Mouse (Mus musculus): ENCODE data around the gene Edaradd. TPM values are rescaled to one million over a fixed set of nuclear protein-coding genes. Genes with fewer than 3 reads are reported as not detected.
A peak's percentile ranks its signal among the peaks of the same experiment; 100 is the strongest.

Edaradd gene
- polyA plus RNA-seq, 1 experiment from 2014 or later: 0.33 TPM

DNA sequence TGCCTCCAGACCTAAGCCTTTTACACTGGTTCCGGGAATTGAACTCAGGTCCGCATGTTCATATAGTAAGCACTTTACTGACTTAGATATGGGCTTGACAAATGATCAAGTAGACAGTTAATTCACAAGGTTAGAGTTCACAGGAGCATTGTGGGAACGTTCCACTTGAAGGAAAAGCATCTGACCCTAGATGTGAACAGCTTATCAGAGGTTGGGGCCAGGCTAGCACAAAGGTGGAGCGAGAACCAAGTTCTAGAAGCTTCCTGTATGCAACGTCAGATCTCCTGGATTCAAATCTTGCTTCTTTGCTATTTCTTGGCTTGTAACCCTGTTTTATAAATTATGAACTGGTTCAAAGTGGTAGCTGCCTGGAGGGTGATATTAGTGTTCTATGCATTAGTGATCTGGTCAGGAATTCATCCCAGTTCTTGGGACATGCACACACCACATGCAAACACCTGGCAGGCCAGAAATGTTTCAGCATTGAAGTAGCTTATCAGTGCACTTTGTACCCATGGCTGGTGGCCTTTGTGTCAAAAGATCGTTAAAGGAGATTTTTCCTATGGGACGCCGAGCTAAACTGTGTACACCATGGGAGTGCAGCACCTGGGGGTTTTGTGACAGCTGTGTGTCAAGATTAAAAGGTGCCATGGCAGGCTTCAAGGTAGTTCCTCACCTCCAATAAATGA lies 23.8 kb upstream of the Edaradd start:
- Histone ChIP-seq H3K27ac (no peak overlapping the region), H3K4me3 (no peak overlapping the region), H3K27me3 (peaks cover 4% of the 10 kb centered on the region; the same call in 1 of the 2 replicates), H3K4me1 (replicated peaks) (peaks cover 11% of the 10 kb centered on the region), H3K36me3 (no peaks in the 10 kb centered on the region), H3K9ac (no peak overlapping the region), H3K4me2 (no peak overlapping the region), H3K9me3 (replicated peaks) (no peaks in the 10 kb centered on the region)
- no peak for ATAC-seq (replicated peaks; ENCODE audit: insufficient number of reproducible peaks, insufficient read depth, low FRiP score, low read depth)
- WGBS: 76% methylated on average over 8 of the region's 8 CpGs

DNA sequence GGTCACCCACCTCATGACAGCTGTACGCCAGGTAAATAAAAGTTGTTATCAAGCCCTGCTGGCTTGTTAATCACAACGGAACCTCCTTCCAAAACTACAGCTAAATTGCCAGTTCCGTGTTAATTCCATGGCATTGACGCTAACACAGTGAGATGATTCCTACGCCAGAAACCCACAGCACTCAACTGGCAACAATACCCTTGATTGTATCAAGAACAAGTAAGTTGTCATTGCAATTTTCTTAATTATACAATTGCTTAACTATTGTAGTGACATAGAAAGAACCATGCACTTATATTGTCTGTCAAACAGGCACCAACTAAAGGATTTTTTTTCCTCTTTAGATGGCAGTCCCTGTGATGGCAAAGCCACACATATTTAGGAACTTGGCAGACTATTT lies 23.0 kb upstream of the Edaradd start:
- Histone ChIP-seq H3K4me1 (replicated peaks) (peaks cover 11% of the 10 kb centered on the region), H3K4me3 (no peak overlapping the region), H3K9me3 (replicated peaks) (no peaks in the 10 kb centered on the region), H3K4me2 (no peak overlapping the region), H3K36me3 (no peaks in the 10 kb centered on the region), H3K9ac (no peak overlapping the region), H3K27ac (no peak overlapping the region), H3K27me3 (peaks cover 4% of the 10 kb centered on the region; the same call in 1 of the 2 replicates)
- 62% methylated on average over 5 of the region's 5 CpGs for WGBS
- ATAC-seq (replicated peaks; ENCODE audit: insufficient number of reproducible peaks, insufficient read depth, low FRiP score, low read depth): no peak

DNA sequence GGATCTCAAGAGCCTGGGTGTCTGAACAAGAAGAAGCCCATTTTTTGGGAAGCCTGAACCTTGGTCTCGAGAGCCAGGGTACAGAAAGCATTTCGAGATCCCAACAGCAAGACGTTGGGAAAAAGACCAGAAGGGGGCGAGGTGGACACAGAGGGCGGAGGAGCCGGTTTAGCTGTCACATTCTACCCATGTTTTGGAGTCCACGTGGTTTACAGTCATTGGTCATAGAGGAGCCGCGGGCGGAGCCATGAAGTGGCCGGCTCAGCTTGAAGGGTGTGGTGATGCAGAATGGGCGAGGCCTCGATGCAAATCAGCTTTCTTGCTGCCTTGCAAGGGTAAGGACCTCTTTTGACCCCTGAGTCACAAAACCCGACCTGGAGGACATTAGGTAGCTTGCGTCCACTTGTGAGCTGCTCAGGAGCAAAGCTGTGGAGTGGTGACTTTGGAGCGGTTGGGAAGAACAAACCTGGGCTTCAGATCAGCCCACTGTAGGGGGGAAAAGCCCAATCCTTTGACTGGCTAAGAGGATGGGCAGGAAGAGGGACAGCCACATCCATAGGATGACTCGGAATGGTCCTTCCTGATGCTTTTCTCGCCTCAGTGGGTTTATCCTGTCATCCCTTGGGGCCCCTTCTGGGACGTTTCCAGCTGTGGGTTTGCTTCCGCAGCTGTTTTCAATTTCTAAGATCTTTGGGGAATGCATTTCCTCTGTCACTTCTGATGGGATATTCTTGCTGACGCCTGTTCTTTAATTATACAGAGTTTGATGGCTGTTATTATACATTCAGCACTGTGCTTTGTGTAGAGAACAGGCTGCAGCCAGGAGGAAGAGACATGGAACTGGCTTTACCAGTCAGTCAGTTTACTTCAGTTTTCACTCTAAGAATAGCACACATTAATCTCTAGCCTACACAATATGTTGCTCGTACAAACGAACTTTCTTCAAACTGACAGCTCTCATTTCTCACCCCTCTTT lies 22.1 kb upstream of the Edaradd start:
- H3K4me1 ChIP-seq (replicated peaks): peaks cover 11% of the 10 kb centered on the region
- no peaks in the 10 kb centered on the region for H3K36me3 ChIP-seq
- 8% methylated on average over 23 of the region's 23 CpGs for WGBS
- H3K4me3 ChIP-seq: peak overlapping the region; percentile 3
- peak; percentile 66; the same call in 1 of the 2 replicates for ATAC-seq (replicated peaks; ENCODE audit: insufficient number of reproducible peaks, insufficient read depth, low FRiP score, low read depth)
- H3K27ac ChIP-seq: no peak overlapping the region
- H3K9me3 ChIP-seq (replicated peaks): no peaks in the 10 kb centered on the region
- peaks cover 4% of the 10 kb centered on the region; the same call in 1 of the 2 replicates for H3K27me3 ChIP-seq
- H3K9ac ChIP-seq: no peak overlapping the region
- peak overlapping the region; percentile 54 for H3K4me2 ChIP-seq

DNA sequence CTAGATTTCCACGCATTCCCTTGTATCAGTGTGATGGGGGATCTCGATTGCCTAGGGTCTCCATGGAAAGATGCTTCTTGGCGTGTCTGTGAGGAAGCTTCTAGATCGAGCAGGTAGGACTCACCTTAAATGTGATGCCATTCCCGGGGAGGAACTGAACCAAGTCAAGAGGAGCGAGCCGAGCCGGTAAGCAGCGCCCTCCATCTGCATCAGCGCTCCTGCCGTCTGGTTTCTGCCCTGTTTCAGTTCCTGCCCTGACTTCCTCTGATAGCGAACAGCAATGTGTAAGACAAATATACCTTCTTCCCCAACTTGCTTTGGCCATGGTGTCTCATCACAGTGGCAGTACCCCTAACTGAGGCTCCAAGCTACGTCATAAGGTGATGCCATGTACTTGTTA lies 19.9 kb upstream of the Edaradd start:
- 57% methylated on average over 13 of the region's 13 CpGs for WGBS
- no peak for ATAC-seq (replicated peaks; ENCODE audit: insufficient number of reproducible peaks, insufficient read depth, low FRiP score, low read depth)

DNA sequence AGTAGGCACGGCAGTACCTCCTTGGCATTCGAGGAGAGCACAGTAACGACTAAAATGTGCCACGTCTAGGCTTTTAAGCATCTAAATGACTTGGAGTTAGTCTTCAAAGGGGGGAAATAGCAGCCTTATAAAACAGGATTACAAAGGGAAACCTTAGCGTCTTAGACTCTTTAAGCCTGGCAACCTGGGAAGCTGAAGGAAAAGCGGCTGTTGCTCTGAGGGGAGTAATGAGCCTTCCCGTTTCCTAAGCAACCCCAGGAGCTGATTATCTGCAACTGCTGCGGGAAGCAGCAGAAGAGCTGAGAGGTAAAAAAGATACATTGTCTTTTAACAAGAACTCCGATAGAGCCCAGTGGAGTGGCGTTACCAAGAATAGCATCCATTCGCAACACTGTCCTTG lies 19.5 kb upstream of the Edaradd start:
- Histone ChIP-seq H3K27me3 (peaks cover 4% of the 10 kb centered on the region; the same call in 1 of the 2 replicates), H3K36me3 (no peaks in the 10 kb centered on the region), H3K4me2 (no peak overlapping the region), H3K4me3 (no peak overlapping the region), H3K9ac (no peak overlapping the region), H3K9me3 (replicated peaks) (no peaks in the 10 kb centered on the region), H3K4me1 (replicated peaks) (peaks cover 11% of the 10 kb centered on the region), H3K27ac (no peak overlapping the region)
- ATAC-seq (replicated peaks; ENCODE audit: insufficient number of reproducible peaks, insufficient read depth, low FRiP score, low read depth): no peak
- WGBS: 35% methylated on average over 11 of the region's 11 CpGs

More for the DNA sequence above, 19.9 kb upstream of the Edaradd start:
- Histone ChIP-seq H3K36me3 (no peaks in the 10 kb centered on the region), H3K4me3 (no peak overlapping the region), H3K9ac (no peak overlapping the region), H3K27ac (no peak overlapping the region), H3K4me1 (replicated peaks) (peaks cover 11% of the 10 kb centered on the region), H3K9me3 (replicated peaks) (no peaks in the 10 kb centered on the region), H3K4me2 (no peak overlapping the region), H3K27me3 (peaks cover 4% of the 10 kb centered on the region; the same call in 1 of the 2 replicates)

DNA sequence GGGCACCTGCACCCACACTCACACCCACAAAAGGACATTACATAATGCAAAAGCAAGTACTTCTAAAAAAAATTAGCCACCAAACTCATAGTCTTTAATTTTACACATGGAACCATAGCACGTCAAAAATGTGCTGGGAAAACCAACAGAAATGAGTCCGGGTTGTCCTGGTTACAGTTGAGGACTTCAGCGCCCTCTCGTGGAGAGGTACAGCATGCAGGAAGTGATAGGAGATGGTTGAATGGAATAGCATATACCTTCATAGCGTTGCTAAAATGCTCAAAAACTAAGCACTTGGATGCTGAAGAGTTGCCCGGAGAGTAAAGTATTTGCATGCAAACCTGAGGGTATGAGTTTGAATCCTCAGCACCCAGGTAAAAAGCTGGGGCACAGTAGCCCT lies 17.7 kb upstream of the Edaradd start:
- Histone ChIP-seq H3K27me3 (peaks cover 4% of the 10 kb centered on the region; the same call in 1 of the 2 replicates), H3K4me1 (replicated peaks) (peaks cover 11% of the 10 kb centered on the region), H3K4me2 (no peak overlapping the region), H3K9ac (no peak overlapping the region), H3K27ac (no peak overlapping the region), H3K36me3 (no peaks in the 10 kb centered on the region), H3K4me3 (no peak overlapping the region), H3K9me3 (replicated peaks) (no peaks in the 10 kb centered on the region)
- ATAC-seq (replicated peaks; ENCODE audit: insufficient number of reproducible peaks, insufficient read depth, low FRiP score, low read depth): no peak
- WGBS: 70% methylated on average over 6 of the region's 6 CpGs

DNA sequence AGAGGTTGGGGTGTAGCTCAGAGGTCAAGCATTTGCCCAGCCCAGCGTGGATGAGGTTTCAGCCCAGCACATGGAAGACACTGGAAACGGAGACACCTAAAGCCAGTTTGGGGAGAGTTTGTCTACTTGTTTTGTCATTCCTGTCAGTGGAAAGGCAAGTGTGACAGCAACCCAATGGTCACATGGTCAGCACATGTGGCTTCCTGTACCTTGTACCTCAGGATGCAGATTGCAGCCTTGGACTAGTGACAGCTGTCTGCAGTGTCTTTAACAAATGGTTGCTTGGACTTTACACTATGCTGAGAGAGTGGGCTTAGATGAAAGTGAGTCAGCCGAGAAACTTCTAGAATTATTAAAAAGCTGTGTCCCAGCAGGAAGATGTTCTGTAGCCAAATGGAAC lies 14.4 kb upstream of the Edaradd start:
- ATAC-seq (replicated peaks; ENCODE audit: insufficient number of reproducible peaks, insufficient read depth, low FRiP score, low read depth): no peak
- no peak overlapping the region for H3K9ac ChIP-seq
- WGBS: 70% methylated on average over 3 of the region's 3 CpGs
- no peaks in the 10 kb centered on the region for H3K36me3 ChIP-seq
- H3K4me1 ChIP-seq (replicated peaks): no peaks in the 10 kb centered on the region
- no peak overlapping the region for H3K4me2 ChIP-seq
- H3K27me3 ChIP-seq: no peaks in the 10 kb centered on the region
- no peaks in the 10 kb centered on the region for H3K9me3 ChIP-seq (replicated peaks)
- no peak overlapping the region for H3K27ac ChIP-seq
- no peak overlapping the region for H3K4me3 ChIP-seq

DNA sequence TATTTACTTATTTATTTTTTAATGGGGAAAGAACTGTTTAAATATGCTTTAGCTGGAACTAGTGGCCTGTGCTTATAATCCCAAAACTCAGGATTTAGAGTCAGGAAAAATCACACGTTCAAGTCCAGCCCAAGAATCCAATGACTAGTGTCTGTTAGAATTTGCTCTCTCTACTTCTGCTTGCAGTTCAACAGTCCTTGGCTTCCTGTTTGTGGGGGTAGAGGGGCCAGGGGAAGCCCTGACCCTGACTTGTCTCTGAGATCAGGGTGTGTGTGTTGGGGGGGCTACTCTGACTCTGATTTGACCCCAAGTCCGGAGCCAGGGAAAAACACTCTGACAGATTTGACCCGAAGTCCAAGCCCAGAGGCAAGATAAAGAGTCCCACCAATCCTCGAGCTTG lies 5.4 kb upstream of the Edaradd start:
- Histone ChIP-seq H3K4me2 (no peak overlapping the region), H3K27ac (no peak overlapping the region), H3K36me3 (no peaks in the 10 kb centered on the region), H3K4me1 (replicated peaks) (0 out of 2 replicates have a peak, but pooled peaks cover 2% of the 10 kb centered on the region), H3K27me3 (peaks cover 8% of the 10 kb centered on the region; the same call in 1 of the 2 replicates), H3K9me3 (replicated peaks) (no peaks in the 10 kb centered on the region), H3K9ac (no peak overlapping the region), H3K4me3 (no peak overlapping the region)
- 74% methylated on average over 4 of the region's 4 CpGs for WGBS
- no peak for ATAC-seq (replicated peaks; ENCODE audit: insufficient number of reproducible peaks, insufficient read depth, low FRiP score, low read depth)

DNA sequence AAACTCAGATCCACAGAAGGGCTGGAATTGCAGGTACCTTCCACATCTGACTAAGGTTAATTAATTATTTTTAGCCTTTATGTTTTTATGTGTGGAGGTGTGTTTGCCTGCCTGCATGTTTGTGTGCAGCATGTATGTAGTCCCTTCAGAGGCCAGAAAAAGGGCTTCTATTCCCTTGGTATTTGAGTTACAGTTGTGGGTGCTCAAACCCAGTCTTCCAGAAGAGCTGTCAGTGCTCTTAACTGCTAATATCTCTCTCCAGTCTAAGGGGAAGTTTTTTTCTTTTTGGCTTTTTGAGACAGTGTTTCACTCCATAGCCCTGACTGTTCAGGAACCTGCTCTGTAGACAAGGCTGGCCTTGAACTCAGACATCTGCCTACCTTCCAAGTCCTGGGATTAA lies 2.1 kb upstream of the Edaradd start:
- no peak overlapping the region for H3K4me3 ChIP-seq

DNA sequence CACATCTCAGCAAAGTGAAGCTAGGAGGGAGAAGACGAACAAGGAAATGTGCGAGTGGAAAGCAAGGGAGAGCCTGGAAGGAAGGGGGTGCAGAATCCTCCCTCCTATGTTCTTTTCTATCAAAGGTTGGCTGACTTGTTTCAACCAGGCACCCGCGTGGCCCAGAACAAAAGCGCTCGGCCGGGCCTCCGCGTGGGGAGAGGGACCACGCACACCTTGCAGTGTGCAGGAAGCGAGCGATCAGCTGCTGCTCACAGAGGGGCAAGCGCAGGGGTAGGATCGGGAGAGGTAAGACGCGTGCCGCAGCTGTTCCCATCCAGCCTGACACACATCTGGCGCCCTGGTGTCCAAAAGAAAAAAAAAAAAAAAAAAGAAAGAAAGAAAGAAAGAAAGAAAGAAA lies 867 bp downstream of the Edaradd start:
- Histone ChIP-seq H3K9me3 (replicated peaks) (no peaks in the 10 kb centered on the region), H3K27me3 (peaks cover 19% of the 10 kb centered on the region), H3K4me3 (peak overlapping the region; percentile 61), H3K36me3 (no peaks in the 10 kb centered on the region), H3K27ac (no peak overlapping the region), H3K9ac (peak overlapping the region; percentile 36; the same call in 1 of the 2 replicates), H3K4me1 (replicated peaks) (peaks cover 3% of the 10 kb centered on the region; the same call in 1 of the 2 replicates), H3K4me2 (peak overlapping the region; percentile 97)
- ATAC-seq (replicated peaks; ENCODE audit: insufficient number of reproducible peaks, insufficient read depth, low FRiP score, low read depth): no peak
- 5% methylated on average over 18 of the region's 18 CpGs for WGBS

More for the DNA sequence above, 2.1 kb upstream of the Edaradd start:
- Histone ChIP-seq H3K4me1 (replicated peaks) (peaks cover 3% of the 10 kb centered on the region; the same call in 1 of the 2 replicates), H3K36me3 (no peaks in the 10 kb centered on the region), H3K27ac (no peak overlapping the region), H3K27me3 (peaks cover 18% of the 10 kb centered on the region), H3K9ac (no peak overlapping the region), H3K4me2 (no peak overlapping the region), H3K9me3 (replicated peaks) (no peaks in the 10 kb centered on the region)
- ATAC-seq (replicated peaks; ENCODE audit: insufficient number of reproducible peaks, insufficient read depth, low FRiP score, low read depth): no peak

DNA sequence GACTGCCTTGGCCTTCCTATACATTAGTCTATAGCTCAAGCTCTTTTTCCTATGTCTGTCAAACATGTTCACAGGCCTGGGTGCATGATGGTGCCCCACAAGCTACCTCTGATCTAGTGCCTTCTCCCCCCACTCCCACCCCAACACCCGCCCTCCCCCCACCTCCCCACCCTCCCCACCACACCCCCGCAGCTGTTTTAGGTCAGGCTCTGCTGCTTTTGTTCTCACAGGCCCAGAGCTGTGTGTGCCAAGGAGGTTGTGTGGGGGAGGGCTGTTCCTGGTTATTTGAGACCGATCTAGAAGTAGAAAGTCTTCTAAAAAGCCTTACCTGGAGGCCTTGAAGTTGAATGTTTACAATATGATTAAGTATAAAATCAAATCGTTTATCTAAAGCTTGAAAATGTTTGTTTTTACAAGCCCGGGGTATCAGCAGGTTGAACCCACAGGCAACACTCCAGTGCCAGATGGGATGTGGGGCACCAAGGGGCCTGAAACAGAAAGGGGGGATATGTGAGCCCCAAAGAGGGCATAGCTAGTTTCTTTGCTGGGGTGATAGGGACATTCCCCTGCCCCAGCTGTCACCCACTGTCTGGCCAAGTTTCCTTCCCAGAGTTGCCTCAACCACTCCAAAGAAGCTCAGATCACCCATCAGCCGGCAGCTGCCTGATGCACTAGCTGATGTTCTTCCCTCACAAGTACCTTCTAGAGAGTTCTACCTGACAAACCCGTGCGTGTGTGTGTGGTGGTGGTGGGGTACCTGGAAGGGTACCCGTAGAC lies 8.9 kb downstream of the Edaradd start:
- Histone ChIP-seq H3K4me1 (replicated peaks) (no peaks in the 10 kb centered on the region), H3K9ac (no peak overlapping the region), H3K27ac (no peak overlapping the region; the same call in 1 of the 2 replicates), H3K4me3 (no peak overlapping the region), H3K4me2 (no peak overlapping the region), H3K27me3 (no peaks in the 10 kb centered on the region), H3K36me3 (no peaks in the 10 kb centered on the region), H3K9me3 (replicated peaks) (no peaks in the 10 kb centered on the region)
- 63% methylated on average over 9 of the region's 9 CpGs for WGBS
- ATAC-seq (replicated peaks; ENCODE audit: insufficient number of reproducible peaks, insufficient read depth, low FRiP score, low read depth): no peak

Data from heart, embryonic 15.5 days (tissue).